Mouse (Mus musculus) erythroblast, embryonic 14.5 days (primary cell): ENCODE results near the gene Vmn1r194.

Experiments used
- GATA1 ChIP-seq: IDR thresholded peaks from 2 replicates; pipeline ENCODE4 v1.6.1; 2012; ENCODE audit warnings: low read length, inconsistent platforms, mixed read lengths
- TAL1 ChIP-seq: IDR thresholded peaks from 3 replicates; pipeline ENCODE4 v1.6.1; 2012; ENCODE audit warnings: low read length, inconsistent platforms, mixed read lengths

GRCm38 (mm10) chr13:22289620-22290019, 45.6 kb downstream of the Vmn1r194 start, which contains the start of gene Vmn1r196:
- TF ChIP-seq TAL1 (no peak), GATA1 (no peak)
